In the genomic region with DNA sequence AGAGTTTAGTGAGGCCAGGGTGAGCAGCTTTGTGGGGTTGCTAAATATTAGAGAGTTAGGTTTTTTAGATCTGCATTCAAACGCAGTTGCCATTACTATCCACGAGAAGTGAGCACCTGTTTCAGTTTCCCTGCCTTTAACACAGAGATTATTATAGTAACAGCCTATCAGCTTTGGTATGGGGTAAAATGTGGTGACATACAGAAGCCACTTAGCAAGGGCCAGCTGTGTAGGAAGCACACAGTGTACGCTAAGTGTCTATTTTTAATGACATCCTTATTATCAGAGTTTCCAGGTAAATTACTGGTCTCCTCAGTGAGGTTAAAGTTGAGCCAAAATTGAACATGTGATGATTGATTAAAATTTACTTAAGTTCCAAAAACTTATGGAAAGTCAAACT, we compare ENCODE assay signal across 25 mouse cellular contexts.
"Had no signal": no experiment of that assay in that cellular context is flagged by ENCODE, and none has a peak within 500 bp of the region (broad histone marks: within the 10 kb centered on the region; RNA-seq: fewer than 3 reads in every experiment).

No protein-coding gene starts in this region.

- H3K27me3 ChIP-seq: heart, embryonic 12.5 days; hindbrain, embryonic 13.5 days; hindbrain, embryonic 15.5 days; kidney, embryonic 15.5 days; limb, embryonic 13.5 days; limb, embryonic 15.5 days; liver, embryonic 12.5 days had no signal

- ATAC-seq: forebrain, postnatal 0 days; hindbrain, postnatal 0 days; intestine, embryonic 16.5 days; liver, embryonic 12.5 days had no signal

- H3K9me3 ChIP-seq: heart, embryonic 12.5 days; hindbrain, embryonic 13.5 days; hindbrain, embryonic 15.5 days; kidney, embryonic 15.5 days; limb, embryonic 13.5 days; limb, embryonic 15.5 days; liver, embryonic 12.5 days had no signal

- H3K9ac ChIP-seq: forebrain, postnatal 0 days; heart, embryonic 12.5 days; hindbrain, embryonic 13.5 days; hindbrain, embryonic 15.5 days; kidney, embryonic 15.5 days; limb, embryonic 13.5 days; limb, embryonic 15.5 days; liver, embryonic 12.5 days; liver, embryonic 14.5 days had no signal

- H3K4me2 ChIP-seq: heart, embryonic 12.5 days; hindbrain, embryonic 13.5 days; hindbrain, embryonic 15.5 days; kidney, embryonic 15.5 days; limb, embryonic 13.5 days; limb, embryonic 15.5 days; liver, embryonic 12.5 days had no signal

- H3K4me3 ChIP-seq: heart, embryonic 12.5 days; hindbrain, embryonic 13.5 days; hindbrain, embryonic 15.5 days; kidney, embryonic 15.5 days; limb, embryonic 13.5 days; limb, embryonic 15.5 days; liver, embryonic 12.5 days had no signal

- DNase-seq: forebrain, postnatal 0 days; gastrocnemius, postnatal 14 days; gastrocnemius, postnatal 36 days; heart, adult 18-20 months; heart, postnatal 14 days; kidney, adult 11 months; kidney, adult 2 months; kidney, adult 9 months; kidney, postnatal 14 days; kidney, postnatal 36 days; layer of hippocampus, adult 9-11 months; layer of hippocampus, postnatal 36 days; left cerebral cortex, postnatal 4 days; lung, adult 18-20 months had no signal

- H3K36me3 ChIP-seq: heart, embryonic 12.5 days; hindbrain, embryonic 13.5 days; hindbrain, embryonic 15.5 days; kidney, embryonic 15.5 days; limb, embryonic 13.5 days; limb, embryonic 15.5 days; liver, embryonic 12.5 days had no signal

- H3K27ac ChIP-seq: hindbrain, embryonic 13.5 days; hindbrain, embryonic 15.5 days; hindbrain, postnatal 0 days; kidney, embryonic 15.5 days; kidney, postnatal 0 days; limb, embryonic 13.5 days; limb, embryonic 15.5 days; liver, embryonic 12.5 days; liver, embryonic 14.5 days had no signal
